In the genomic region with DNA sequence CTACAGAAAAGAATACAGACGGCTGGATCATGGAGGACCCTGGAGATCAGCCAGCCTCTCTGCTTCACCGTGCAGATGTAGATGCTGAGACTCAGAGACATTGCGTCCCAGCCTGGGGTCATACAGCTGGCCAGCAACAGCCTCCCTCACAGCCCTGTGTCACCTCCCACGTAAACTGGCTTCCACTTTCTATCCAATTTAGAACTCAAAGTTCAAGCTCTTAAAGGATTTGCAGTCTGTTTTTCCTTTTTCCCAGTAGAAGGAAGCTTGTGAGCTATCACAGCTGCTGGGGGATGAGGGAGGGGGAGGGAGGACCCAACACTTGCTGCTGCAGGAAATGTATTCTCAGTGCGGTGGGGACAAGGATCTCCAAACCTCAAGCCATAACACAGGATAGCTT, we compare ENCODE assay signal across 13 mouse cellular contexts. TPM values are rescaled to one million over a fixed set of nuclear protein-coding genes. Genes with fewer than 3 reads are reported as not detected.
DNase-seq lines count a peak whose midpoint lies in the region; ATAC-seq lines count a peak whose summit lies in the region.
"Had no signal": no experiment of that assay in that cellular context is flagged by ENCODE, and none has a peak within 500 bp of the region (broad histone marks: within the 10 kb centered on the region; RNA-seq: fewer than 3 reads in every experiment).

No protein-coding gene starts in this region.

- intact Hi-C loops in left cerebral cortex, postnatal 14 days (cut with DNase I): no loop called here

- DNase-seq in adrenal gland, postnatal 14 days: peak; percentile 7
- DNase-seq in adrenal gland, adult 2 months: no peak
- DNase-seq in fat pad, adult 2 months (ENCODE audit: extremely low read depth, low read depth, low spot score): peak; percentile 21
- peak; percentile 30 to 36 for DNase-seq in kidney, adult 8-10 months
- peak; percentile 26 for DNase-seq in lung, postnatal 25 days (ENCODE audit: low spot score)
- DNase-seq in left cerebral cortex, postnatal 14 days (ENCODE audit: low spot score in 2 of 2): no peak
- no peak for DNase-seq in right cerebral cortex, postnatal 36 days (ENCODE audit: low spot score in 2 of 2)
- DNase-seq: cerebellum, adult 2 months had no signal

- ATAC-seq in granulocyte monocyte progenitor cell, adult 5-6 weeks (replicated peaks; ENCODE audit: poor library complexity, severe bottlenecking): no peak

RNA-seq across cellular contexts. Expression of gene Saxo1, which starts 59.4 kb away (rescaled TPM):
- total RNA-seq in adrenal gland, postnatal 14 days (2021): not detected in 2 replicates
- total RNA-seq in adrenal gland, adult 2 months (2021): not detected
- not detected in 2 replicates for polyA plus RNA-seq in adrenal gland, adult 2 months (2012; rRNA removed)
- not detected for total RNA-seq in left cerebral cortex, postnatal 14 days (2021)
- total RNA-seq in granulocyte monocyte progenitor cell, adult 5-6 weeks (2014; fragmentation: Nextera tagmentation): not detected in 2 replicates
- total RNA-seq in granulocyte monocyte progenitor cell, adult 5-6 weeks (2017): not detected in 2 replicates
- polyA plus RNA-seq: cerebellum, adult 2 months; forebrain, embryonic 10.5 days; liver, embryonic 16.5 days; neural tube, embryonic 14.5 days; urinary bladder, adult 2 months had no signal

Comparison
In these comparisons a context has a peak if more than half of its experiments do, and no peak if none do; other contexts are left out.
1. DNase-seq: peak in adrenal gland, postnatal 14 days (single experiment), fat pad, adult 2 months (single experiment), kidney, adult 8-10 months (2 of 2) and lung, postnatal 25 days (single experiment); none in adrenal gland, adult 2 months (single experiment), left cerebral cortex, postnatal 14 days (0 of 2) and right cerebral cortex, postnatal 36 days (0 of 2).